Mouse (Mus musculus): ENCODE measurements around the gene Mfsd1. TPM values are rescaled to one million over a fixed set of nuclear protein-coding genes. Genes with fewer than 3 reads are reported as not detected.

Gene Mfsd1
- polyA plus RNA-seq, 1 experiment: 57.7 TPM

GRCm38 (mm10) chr3:67586511-67586910 is 4.0 kb downstream of the Mfsd1 start:
- H3K4me1 ChIP-seq (ENCODE audit: control insufficient read depth, insufficient read depth, low read length): no peaks in the 10 kb centered on the region
- H3K36me3 ChIP-seq (ENCODE audit: control insufficient read depth, insufficient read depth, low read length, poor library complexity, severe bottlenecking): 0 out of 2 replicates have a peak, but pooled peaks cover 4% of the 10 kb centered on the region
- H3K4me3 ChIP-seq (ENCODE audit: low read depth, low read length): no peak overlapping the region
- H3K9me3 ChIP-seq (replicated peaks; ENCODE audit: control insufficient read depth, insufficient read depth, low read length, poor library complexity, severe bottlenecking): peaks cover 2% of the 10 kb centered on the region; the same call in 1 of the 2 replicates
- no peak for TF ChIP-seq EP300 (IDR thresholded peaks at IDR 0.05; ENCODE audit: insufficient read depth, low read depth, low read length)
- no peak for TF ChIP-seq POLR2A (IDR thresholded peaks at IDR 0.05; ENCODE audit: insufficient read depth, low read length)
- TF ChIP-seq CTCF (IDR thresholded peaks at IDR 0.05; ENCODE audit: low read depth, low read length): no peak
- no peak overlapping the region for H3K27ac ChIP-seq (ENCODE audit: insufficient read depth, low read length)
- H3K9ac ChIP-seq (ENCODE audit: low read depth, poor library complexity, severe bottlenecking): no peak overlapping the region
- no peaks in the 10 kb centered on the region for H3K27me3 ChIP-seq (ENCODE audit: control insufficient read depth, insufficient read depth, low read length, poor library complexity, severe bottlenecking)

GRCm38 (mm10) chr3:67587430-67587829 is 4.9 kb downstream of the Mfsd1 start:
- H3K4me1 ChIP-seq (ENCODE audit: control insufficient read depth, insufficient read depth, low read length): no peaks in the 10 kb centered on the region
- no peak for TF ChIP-seq EP300 (IDR thresholded peaks at IDR 0.05; ENCODE audit: insufficient read depth, low read depth, low read length)
- TF ChIP-seq CTCF (IDR thresholded peaks at IDR 0.05; ENCODE audit: low read depth, low read length): no peak
- no peak for TF ChIP-seq POLR2A (IDR thresholded peaks at IDR 0.05; ENCODE audit: insufficient read depth, low read length)
- no peaks in the 10 kb centered on the region for H3K27me3 ChIP-seq (ENCODE audit: control insufficient read depth, insufficient read depth, low read length, poor library complexity, severe bottlenecking)
- no peaks in the 10 kb centered on the region for H3K9me3 ChIP-seq (replicated peaks; ENCODE audit: control insufficient read depth, insufficient read depth, low read length, poor library complexity, severe bottlenecking)
- H3K36me3 ChIP-seq (ENCODE audit: control insufficient read depth, insufficient read depth, low read length, poor library complexity, severe bottlenecking): 0 out of 2 replicates have a peak, but pooled peaks cover 4% of the 10 kb centered on the region
- no peak overlapping the region for H3K27ac ChIP-seq (ENCODE audit: insufficient read depth, low read length)
- H3K4me3 ChIP-seq (ENCODE audit: low read depth, low read length): no peak overlapping the region
- no peak overlapping the region for H3K9ac ChIP-seq (ENCODE audit: low read depth, poor library complexity, severe bottlenecking)

- TF ChIP-seq CTCF (IDR thresholded peaks at IDR 0.05; ENCODE audit: low read depth, low read length) (no peak), EP300 (IDR thresholded peaks at IDR 0.05; ENCODE audit: insufficient read depth, low read depth, low read length) (no peak), POLR2A (IDR thresholded peaks at IDR 0.05; ENCODE audit: insufficient read depth, low read length) (no peak)
- no peak overlapping the region for H3K4me3 ChIP-seq (ENCODE audit: low read depth, low read length)
- H3K27ac ChIP-seq (ENCODE audit: insufficient read depth, low read length): no peak overlapping the region
- no peaks in the 10 kb centered on the region for H3K4me1 ChIP-seq (ENCODE audit: control insufficient read depth, insufficient read depth, low read length)
- H3K36me3 ChIP-seq (ENCODE audit: control insufficient read depth, insufficient read depth, low read length, poor library complexity, severe bottlenecking): peaks cover 15% of the 10 kb centered on the region
- no peak overlapping the region for H3K9ac ChIP-seq (ENCODE audit: low read depth, poor library complexity, severe bottlenecking)
- H3K27me3 ChIP-seq (ENCODE audit: control insufficient read depth, insufficient read depth, low read length, poor library complexity, severe bottlenecking): no peaks in the 10 kb centered on the region
- H3K9me3 ChIP-seq (replicated peaks; ENCODE audit: control insufficient read depth, insufficient read depth, low read length, poor library complexity, severe bottlenecking): no peaks in the 10 kb centered on the region
These were observed 19.1 kb downstream of the Mfsd1 start for GRCm38 (mm10) chr3:67601616-67602138.

- no peak for TF ChIP-seq POLR2A (IDR thresholded peaks at IDR 0.05; ENCODE audit: insufficient read depth, low read length)
- no peaks in the 10 kb centered on the region for H3K27me3 ChIP-seq (ENCODE audit: control insufficient read depth, insufficient read depth, low read length, poor library complexity, severe bottlenecking)
- H3K4me3 ChIP-seq (ENCODE audit: low read depth, low read length): no peak overlapping the region
- H3K27ac ChIP-seq (ENCODE audit: insufficient read depth, low read length): no peak overlapping the region
- no peak overlapping the region for H3K9ac ChIP-seq (ENCODE audit: low read depth, poor library complexity, severe bottlenecking)
- H3K36me3 ChIP-seq (ENCODE audit: control insufficient read depth, insufficient read depth, low read length, poor library complexity, severe bottlenecking): no peaks in the 10 kb centered on the region
- H3K9me3 ChIP-seq (replicated peaks; ENCODE audit: control insufficient read depth, insufficient read depth, low read length, poor library complexity, severe bottlenecking): no peaks in the 10 kb centered on the region
- H3K4me1 ChIP-seq (ENCODE audit: control insufficient read depth, insufficient read depth, low read length): no peaks in the 10 kb centered on the region
These were observed 35.7 kb downstream of the Mfsd1 start for GRCm38 (mm10) chr3:67618222-67618621.

GRCm38 (mm10) chr3:67624629-67625028 is 42.1 kb downstream of the Mfsd1 start:
- Histone ChIP-seq H3K9ac (ENCODE audit: low read depth, poor library complexity, severe bottlenecking) (no peak overlapping the region), H3K9me3 (replicated peaks; ENCODE audit: control insufficient read depth, insufficient read depth, low read length, poor library complexity, severe bottlenecking) (no peaks in the 10 kb centered on the region), H3K27me3 (ENCODE audit: control insufficient read depth, insufficient read depth, low read length, poor library complexity, severe bottlenecking) (no peaks in the 10 kb centered on the region), H3K4me3 (ENCODE audit: low read depth, low read length) (no peak overlapping the region), H3K4me1 (ENCODE audit: control insufficient read depth, insufficient read depth, low read length) (no peaks in the 10 kb centered on the region), H3K36me3 (ENCODE audit: control insufficient read depth, insufficient read depth, low read length, poor library complexity, severe bottlenecking) (no peaks in the 10 kb centered on the region), H3K27ac (ENCODE audit: insufficient read depth, low read length) (no peak overlapping the region)
- no peak for TF ChIP-seq EP300 (IDR thresholded peaks at IDR 0.05; ENCODE audit: insufficient read depth, low read depth, low read length)
- TF ChIP-seq CTCF (IDR thresholded peaks at IDR 0.05; ENCODE audit: low read depth, low read length): no peak
- TF ChIP-seq POLR2A (IDR thresholded peaks at IDR 0.05; ENCODE audit: insufficient read depth, low read length): no peak

- Histone ChIP-seq H3K4me3 (ENCODE audit: low read depth, low read length) (no peak overlapping the region), H3K27ac (ENCODE audit: insufficient read depth, low read length) (no peak overlapping the region), H3K27me3 (ENCODE audit: control insufficient read depth, insufficient read depth, low read length, poor library complexity, severe bottlenecking) (no peaks in the 10 kb centered on the region), H3K9me3 (replicated peaks; ENCODE audit: control insufficient read depth, insufficient read depth, low read length, poor library complexity, severe bottlenecking) (no peaks in the 10 kb centered on the region), H3K36me3 (ENCODE audit: control insufficient read depth, insufficient read depth, low read length, poor library complexity, severe bottlenecking) (no peaks in the 10 kb centered on the region), H3K9ac (ENCODE audit: low read depth, poor library complexity, severe bottlenecking) (no peak overlapping the region), H3K4me1 (ENCODE audit: control insufficient read depth, insufficient read depth, low read length) (no peaks in the 10 kb centered on the region)
- TF ChIP-seq POLR2A (IDR thresholded peaks at IDR 0.05; ENCODE audit: insufficient read depth, low read length) (no peak), CTCF (IDR thresholded peaks at IDR 0.05; ENCODE audit: low read depth, low read length) (no peak), EP300 (IDR thresholded peaks at IDR 0.05; ENCODE audit: insufficient read depth, low read depth, low read length) (no peak)
These were observed 60.6 kb downstream of the Mfsd1 start for GRCm38 (mm10) chr3:67643135-67643534.

Data from ES-Bruce4 (cell line).